Mouse (Mus musculus): ENCODE measurements around the gene Tmem163. TPM values are rescaled to one million over a fixed set of nuclear protein-coding genes. Genes with fewer than 3 reads are reported as not detected.

Tmem163 gene
- polyA plus RNA-seq, 1 experiment from 2014 or later: 64.0 TPM

DNA sequence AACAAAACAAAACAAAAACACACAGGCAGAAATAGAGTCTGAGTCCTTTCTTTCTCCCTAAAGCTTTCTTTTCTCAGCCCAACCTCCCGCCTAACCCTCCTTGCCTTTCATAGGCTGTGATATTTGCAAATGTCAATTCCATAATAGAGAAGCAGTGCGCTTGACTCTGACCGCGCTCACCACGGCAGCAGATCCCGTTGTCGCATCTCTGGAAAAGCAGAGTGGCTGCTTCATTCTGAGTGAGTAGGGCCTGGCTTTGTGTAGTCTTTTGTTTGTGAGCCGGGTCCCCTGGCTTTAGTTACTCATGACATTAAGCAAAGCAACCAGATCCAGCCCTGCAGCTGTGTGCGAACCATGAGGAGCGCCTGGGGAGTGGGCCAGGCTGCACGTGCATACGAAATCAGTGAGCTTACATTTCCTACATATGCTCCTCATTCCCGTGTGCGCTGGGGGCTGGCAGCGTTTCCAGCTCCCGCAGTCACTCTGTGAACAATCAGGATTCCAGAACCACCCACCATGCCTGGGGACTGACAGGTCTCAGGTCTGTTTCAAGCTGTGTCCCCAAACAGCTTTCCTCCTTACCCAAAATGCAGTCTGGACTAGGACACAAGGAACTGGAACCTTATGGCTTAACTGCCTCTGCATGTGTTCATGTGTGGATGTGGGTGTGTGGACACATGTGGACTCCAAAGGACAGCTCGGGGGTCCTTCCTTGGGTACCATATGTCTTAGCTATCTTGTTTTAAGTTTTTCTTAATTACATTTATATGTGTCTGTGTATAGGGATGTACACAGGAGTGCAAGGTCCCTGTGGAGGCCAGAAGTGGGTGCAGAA, 141.9 kb downstream of the Tmem163 start:
- Histone ChIP-seq H3K36me3 (ENCODE audit: control insufficient read depth, insufficient read depth, low read length) (0 out of 2 replicates have a peak, but pooled peaks cover 5% of the 10 kb centered on the region), H3K9ac (replicated peaks; ENCODE audit: low read length) (peak overlapping the region; percentile 43), H3K27ac (replicated peaks; ENCODE audit: low read depth, low read length) (peak overlapping the region; percentile 83), H3K27me3 (ENCODE audit: control insufficient read depth, insufficient read depth, low read length) (no peaks in the 10 kb centered on the region), H3K4me1 (ENCODE audit: control insufficient read depth, insufficient read depth, low read length) (peaks cover 27% of the 10 kb centered on the region), H3K4me2 (ENCODE audit: low read length) (peak overlapping the region; percentile 48), H3K4me3 (replicated peaks; ENCODE audit: low read depth, low read length) (peak overlapping the region; percentile 2), H3K9me3 (ENCODE audit: control insufficient read depth, low read length) (no peaks in the 10 kb centered on the region)
- DNase-seq (peak; percentile 83), ATAC-seq (ENCODE audit: low FRiP score, low TSS enrichment) (peak; percentile 89)
- WGBS: 4% methylated on average over 17 of the region's 17 CpGs

- DNase-seq (peak; percentile 56), ATAC-seq (ENCODE audit: low FRiP score, low TSS enrichment) (peak; percentile 15; the same call in 1 of the 2 replicates)
- H3K9ac ChIP-seq (replicated peaks; ENCODE audit: low read length): peak overlapping the region; percentile 43
These were observed 142.9 kb downstream of the Tmem163 start for GRCm38 (mm10) chr1:127536448-127536847.

GRCm38 (mm10) chr1:127531723-127532122, 147.6 kb downstream of the Tmem163 start:
- Histone ChIP-seq H3K4me2 (ENCODE audit: low read length) (no peak overlapping the region), H3K4me3 (replicated peaks; ENCODE audit: low read depth, low read length) (no peak overlapping the region), H3K27me3 (ENCODE audit: control insufficient read depth, insufficient read depth, low read length) (no peaks in the 10 kb centered on the region), H3K36me3 (ENCODE audit: control insufficient read depth, insufficient read depth, low read length) (no peaks in the 10 kb centered on the region), H3K27ac (replicated peaks; ENCODE audit: low read depth, low read length) (peak overlapping the region; percentile 75), H3K9ac (replicated peaks; ENCODE audit: low read length) (no peak overlapping the region), H3K4me1 (ENCODE audit: control insufficient read depth, insufficient read depth, low read length) (peaks cover 22% of the 10 kb centered on the region), H3K9me3 (ENCODE audit: control insufficient read depth, low read length) (no peaks in the 10 kb centered on the region)
- WGBS: 84% methylated on average over 5 of the region's 5 CpGs
- ATAC-seq (ENCODE audit: low FRiP score, low TSS enrichment) (no peak), DNase-seq (no peak)

More at GRCm38 (mm10) chr1:127536448-127536847, 142.9 kb downstream of the Tmem163 start:
- H3K4me3 ChIP-seq (replicated peaks; ENCODE audit: low read depth, low read length): no peak overlapping the region
- no peaks in the 10 kb centered on the region for H3K9me3 ChIP-seq (ENCODE audit: control insufficient read depth, low read length)
- 0 out of 2 replicates have a peak, but pooled peaks cover 4% of the 10 kb centered on the region for H3K36me3 ChIP-seq (ENCODE audit: control insufficient read depth, insufficient read depth, low read length)
- peak overlapping the region; percentile 83 for H3K27ac ChIP-seq (replicated peaks; ENCODE audit: low read depth, low read length)
- H3K27me3 ChIP-seq (ENCODE audit: control insufficient read depth, insufficient read depth, low read length): no peaks in the 10 kb centered on the region
- WGBS: 35% methylated on average over 5 of the region's 5 CpGs
- H3K4me1 ChIP-seq (ENCODE audit: control insufficient read depth, insufficient read depth, low read length): peaks cover 27% of the 10 kb centered on the region
- H3K4me2 ChIP-seq (ENCODE audit: low read length): peak overlapping the region; percentile 48

- Histone ChIP-seq H3K27ac (replicated peaks; ENCODE audit: low read depth, low read length) (peak overlapping the region; percentile 75), H3K4me1 (ENCODE audit: control insufficient read depth, insufficient read depth, low read length) (peaks cover 17% of the 10 kb centered on the region), H3K27me3 (ENCODE audit: control insufficient read depth, insufficient read depth, low read length) (no peaks in the 10 kb centered on the region), H3K4me2 (ENCODE audit: low read length) (no peak overlapping the region), H3K9me3 (ENCODE audit: control insufficient read depth, low read length) (no peaks in the 10 kb centered on the region), H3K9ac (replicated peaks; ENCODE audit: low read length) (peak overlapping the region; percentile 17; the same call in 1 of the 2 replicates), H3K36me3 (ENCODE audit: control insufficient read depth, insufficient read depth, low read length) (no peaks in the 10 kb centered on the region), H3K4me3 (replicated peaks; ENCODE audit: low read depth, low read length) (no peak overlapping the region)
- WGBS: 24% methylated on average over 14 of the region's 14 CpGs
- peak; percentile 75 for DNase-seq
- peak; percentile 77 for ATAC-seq (ENCODE audit: low FRiP score, low TSS enrichment)
These were observed 148.3 kb downstream of the Tmem163 start for GRCm38 (mm10) chr1:127530849-127531580.

DNA sequence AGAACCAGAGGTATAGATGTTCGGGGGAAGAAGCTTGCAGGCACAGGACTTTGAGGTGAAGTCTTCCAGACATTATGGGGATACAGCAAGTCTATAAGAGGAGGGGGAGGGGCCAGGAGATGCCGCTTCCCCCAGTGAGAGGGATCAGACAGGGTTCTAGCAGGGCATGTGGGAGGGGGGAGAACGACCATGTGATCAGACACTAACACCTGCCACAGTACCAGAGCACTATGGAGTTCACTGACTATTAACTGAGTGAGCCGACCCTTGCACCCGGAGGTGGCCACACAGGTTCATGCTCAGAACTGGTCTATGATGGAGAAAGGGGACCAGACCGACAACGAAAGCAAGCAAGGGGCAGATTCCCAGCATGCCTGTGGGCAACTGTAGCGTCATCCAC, 156.0 kb downstream of the Tmem163 start:
- Histone ChIP-seq H3K4me2 (ENCODE audit: low read length) (no peak overlapping the region), H3K9ac (replicated peaks; ENCODE audit: low read length) (no peak overlapping the region), H3K9me3 (ENCODE audit: control insufficient read depth, low read length) (no peaks in the 10 kb centered on the region), H3K36me3 (ENCODE audit: control insufficient read depth, insufficient read depth, low read length) (no peaks in the 10 kb centered on the region), H3K27ac (replicated peaks; ENCODE audit: low read depth, low read length) (no peak overlapping the region), H3K27me3 (ENCODE audit: control insufficient read depth, insufficient read depth, low read length) (no peaks in the 10 kb centered on the region), H3K4me1 (ENCODE audit: control insufficient read depth, insufficient read depth, low read length) (no peaks in the 10 kb centered on the region), H3K4me3 (replicated peaks; ENCODE audit: low read depth, low read length) (no peak overlapping the region)
- 84% methylated on average over 8 of the region's 8 CpGs for WGBS
- ATAC-seq (ENCODE audit: low FRiP score, low TSS enrichment) (no peak), DNase-seq (no peak)

GRCm38 (mm10) chr1:127514888-127515287, 164.5 kb downstream of the Tmem163 start:
- Histone ChIP-seq H3K36me3 (ENCODE audit: control insufficient read depth, insufficient read depth, low read length) (0 out of 2 replicates have a peak, but pooled peaks cover 2% of the 10 kb centered on the region), H3K27me3 (ENCODE audit: control insufficient read depth, insufficient read depth, low read length) (no peaks in the 10 kb centered on the region), H3K4me3 (replicated peaks; ENCODE audit: low read depth, low read length) (no peak overlapping the region), H3K9ac (replicated peaks; ENCODE audit: low read length) (no peak overlapping the region), H3K4me2 (ENCODE audit: low read length) (no peak overlapping the region), H3K9me3 (ENCODE audit: control insufficient read depth, low read length) (no peaks in the 10 kb centered on the region; the same call in 1 of the 2 replicates), H3K27ac (replicated peaks; ENCODE audit: low read depth, low read length) (no peak overlapping the region), H3K4me1 (ENCODE audit: control insufficient read depth, insufficient read depth, low read length) (no peaks in the 10 kb centered on the region)
- ATAC-seq (ENCODE audit: low FRiP score, low TSS enrichment): no peak
- no peak for DNase-seq
- 97% methylated on average over 10 of the region's 10 CpGs for WGBS

GRCm38 (mm10) chr1:127514479-127514878, 164.9 kb downstream of the Tmem163 start:
- no peak for ATAC-seq (ENCODE audit: low FRiP score, low TSS enrichment)
- H3K36me3 ChIP-seq (ENCODE audit: control insufficient read depth, insufficient read depth, low read length): 0 out of 2 replicates have a peak, but pooled peaks cover 2% of the 10 kb centered on the region
- no peaks in the 10 kb centered on the region for H3K27me3 ChIP-seq (ENCODE audit: control insufficient read depth, insufficient read depth, low read length)
- no peaks in the 10 kb centered on the region for H3K4me1 ChIP-seq (ENCODE audit: control insufficient read depth, insufficient read depth, low read length)
- no peak overlapping the region for H3K27ac ChIP-seq (replicated peaks; ENCODE audit: low read depth, low read length)
- no peak overlapping the region for H3K9ac ChIP-seq (replicated peaks; ENCODE audit: low read length)
- no peak overlapping the region for H3K4me2 ChIP-seq (ENCODE audit: low read length)
- H3K4me3 ChIP-seq (replicated peaks; ENCODE audit: low read depth, low read length): no peak overlapping the region
- H3K9me3 ChIP-seq (ENCODE audit: control insufficient read depth, low read length): no peaks in the 10 kb centered on the region; the same call in 1 of the 2 replicates
- no peak for DNase-seq
- WGBS: 75% methylated on average over 3 of the region's 3 CpGs

- DNase-seq (no peak), ATAC-seq (ENCODE audit: low FRiP score, low TSS enrichment) (no peak)
- H3K4me2 ChIP-seq (ENCODE audit: low read length): no peak overlapping the region
- no peaks in the 10 kb centered on the region for H3K27me3 ChIP-seq (ENCODE audit: control insufficient read depth, insufficient read depth, low read length)
- H3K4me3 ChIP-seq (replicated peaks; ENCODE audit: low read depth, low read length): no peak overlapping the region
- H3K4me1 ChIP-seq (ENCODE audit: control insufficient read depth, insufficient read depth, low read length): peaks cover 7% of the 10 kb centered on the region
- H3K9ac ChIP-seq (replicated peaks; ENCODE audit: low read length): no peak overlapping the region
- H3K36me3 ChIP-seq (ENCODE audit: control insufficient read depth, insufficient read depth, low read length): 0 out of 2 replicates have a peak, but pooled peaks cover 2% of the 10 kb centered on the region
- H3K9me3 ChIP-seq (ENCODE audit: control insufficient read depth, low read length): no peaks in the 10 kb centered on the region; the same call in 1 of the 2 replicates
- 95% methylated on average over 3 of the region's 3 CpGs for WGBS
- H3K27ac ChIP-seq (replicated peaks; ENCODE audit: low read depth, low read length): no peak overlapping the region
These were observed 165.7 kb downstream of the Tmem163 start for GRCm38 (mm10) chr1:127513664-127514063.

All from midbrain, embryonic 14.5 days (tissue).